Mouse (Mus musculus): ENCODE measurements around the gene Polg.

GRCm38 (mm10) chr7:79467951-79468350 is 1.8 kb upstream of the Polg start:
- TF ChIP-seq CTCF (IDR thresholded peaks at IDR 0.05; ENCODE audit: low read depth) (no peak), EP300 (IDR thresholded peaks at IDR 0.05; ENCODE audit: low read depth) (no peak)

Data from liver, embryonic 14.5 days (tissue).